Mouse (Mus musculus) E14TG2a.4 (cell line): ENCODE measurements at regions not wholly inside any gene's neighbourhood (a gene's known extent, or its start where the extent isn't known, plus 50 kb on each side); places are given as distances from the start of the nearest gene placed in this dataset.

ENCODE experiments used
- H3K27me3 ChIP-seq: 2 replicates; pipeline ENCODE4 v1.6.1; 2014; ENCODE audit warnings: low read length, control low read depth; ENCODE audit not compliant: insufficient read depth
- H3K36me3 ChIP-seq: 2 replicates; pipeline ENCODE4 v1.6.1; 2014; ENCODE audit warnings: low read length, control low read depth; ENCODE audit not compliant: insufficient read depth
- H3K4me1 ChIP-seq: replicated peaks from 2 replicates; pipeline ENCODE4 v1.6.1; 2014; ENCODE audit warnings: low read depth, low read length, control low read depth
- H3K4me3 ChIP-seq: replicated peaks from 2 replicates; pipeline ENCODE4 v1.5.1; 2014; ENCODE audit warnings: mild to moderate bottlenecking, low read length
- H3K9me3 ChIP-seq: 2 replicates; pipeline ENCODE4 v1.6.1; 2014; ENCODE audit warnings: low read length, control low read depth
- CTCF ChIP-seq: conservative IDR thresholded peaks from 2 replicates; pipeline ENCODE4 v1.5.1; 2014; ENCODE audit warnings: low read length
- NANOG ChIP-seq: IDR thresholded peaks from 2 replicates; pipeline ENCODE4 v1.6.1; 2014; ENCODE audit warnings: borderline replicate concordance, low read length, mixed read lengths
- POU5F1 ChIP-seq: IDR thresholded peaks from 2 replicates; pipeline ENCODE4 v1.6.1; 2014; ENCODE audit warnings: low read length, borderline replicate concordance

DNA sequence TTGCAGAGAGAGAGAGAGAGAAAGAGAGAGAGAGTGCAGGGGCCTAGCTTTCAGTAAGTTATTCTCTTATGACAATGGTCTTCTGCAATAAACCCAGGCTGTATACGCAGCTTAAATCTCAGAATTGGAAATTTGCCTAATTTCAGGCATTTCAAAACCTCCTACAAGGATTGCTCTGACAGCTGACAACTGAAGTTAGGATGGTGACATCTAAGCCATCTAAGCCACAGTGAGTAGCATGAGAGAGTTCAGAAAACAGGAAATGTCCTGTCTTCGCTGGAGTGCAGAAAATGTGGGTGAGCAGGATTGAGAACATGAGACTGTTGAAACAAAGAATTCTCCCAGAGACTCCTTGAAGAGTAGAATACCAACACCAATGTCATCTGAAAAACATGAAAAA lies 56.8 kb downstream of the Fam110c start:
- Histone ChIP-seq H3K9me3 (no peaks in the 10 kb centered on the region), H3K4me3 (no peak overlapping the region), H3K36me3 (no peaks in the 10 kb centered on the region), H3K4me1 (no peaks in the 10 kb centered on the region), H3K27me3 (no peaks in the 10 kb centered on the region)
- TF ChIP-seq POU5F1, result no peak
- no peak for TF ChIP-seq NANOG
- no peak for TF ChIP-seq CTCF

DNA sequence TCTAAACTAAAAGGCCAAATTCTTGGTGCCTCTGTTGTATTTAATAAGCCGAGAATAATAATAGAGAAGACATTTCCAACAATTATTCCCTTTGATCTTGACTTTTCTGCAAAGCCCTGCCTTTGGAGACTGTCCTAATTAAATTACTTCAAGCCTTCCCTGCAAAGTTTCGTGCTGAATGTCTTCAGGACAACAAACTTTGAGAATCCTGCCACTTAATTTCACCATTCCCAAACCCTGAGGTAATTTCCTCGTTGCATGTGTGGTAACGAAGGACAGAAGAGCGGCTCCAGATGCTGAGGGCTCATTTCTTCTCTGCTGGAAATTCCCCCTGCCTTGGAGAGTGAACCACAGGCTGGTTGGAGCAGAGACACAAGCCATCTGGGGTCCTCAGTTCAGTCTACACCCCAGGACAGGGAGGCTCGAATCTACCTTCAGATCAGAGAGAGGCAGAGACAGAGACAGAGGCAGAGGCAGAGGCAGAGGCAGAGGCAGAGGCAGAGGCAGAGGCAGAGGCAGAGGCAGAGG lies 60.9 kb downstream of the Fam110c start:
- Histone ChIP-seq H3K27me3 (no peaks in the 10 kb centered on the region), H3K4me1 (no peaks in the 10 kb centered on the region)
- TF ChIP-seq POU5F1 (no peak), NANOG (no peak), CTCF (no peak)

DNA sequence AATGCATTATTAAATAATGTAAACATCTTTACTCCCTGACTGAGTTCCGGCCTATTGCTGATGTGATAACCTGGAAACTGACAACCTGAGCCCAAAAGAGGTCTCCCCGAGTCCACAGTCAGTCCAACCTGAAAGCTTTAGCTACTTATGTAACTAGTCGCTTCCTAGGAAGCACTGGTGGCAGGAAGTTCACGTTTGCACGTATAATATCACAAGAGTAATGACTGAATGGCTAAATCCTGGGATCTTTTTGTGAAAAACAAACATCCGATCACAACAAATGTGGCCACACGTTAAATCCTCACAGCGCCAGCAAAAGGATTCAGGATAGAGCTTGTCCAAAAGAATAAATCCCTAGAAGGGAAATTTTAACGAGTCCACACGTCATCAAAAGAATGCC lies 62.7 kb downstream of the Fam110c start:
- H3K9me3 ChIP-seq, result no peaks in the 10 kb centered on the region
- no peaks in the 10 kb centered on the region for H3K27me3 ChIP-seq
- H3K4me3 ChIP-seq, result no peak overlapping the region
- H3K36me3 ChIP-seq, result no peaks in the 10 kb centered on the region
- no peaks in the 10 kb centered on the region for H3K4me1 ChIP-seq
- TF ChIP-seq POU5F1 (no peak), CTCF (no peak), NANOG (no peak)

More for the DNA sequence above, 60.9 kb downstream of the Fam110c start:
- Histone ChIP-seq H3K9me3 (no peaks in the 10 kb centered on the region), H3K36me3 (no peaks in the 10 kb centered on the region), H3K4me3 (no peak overlapping the region)

DNA sequence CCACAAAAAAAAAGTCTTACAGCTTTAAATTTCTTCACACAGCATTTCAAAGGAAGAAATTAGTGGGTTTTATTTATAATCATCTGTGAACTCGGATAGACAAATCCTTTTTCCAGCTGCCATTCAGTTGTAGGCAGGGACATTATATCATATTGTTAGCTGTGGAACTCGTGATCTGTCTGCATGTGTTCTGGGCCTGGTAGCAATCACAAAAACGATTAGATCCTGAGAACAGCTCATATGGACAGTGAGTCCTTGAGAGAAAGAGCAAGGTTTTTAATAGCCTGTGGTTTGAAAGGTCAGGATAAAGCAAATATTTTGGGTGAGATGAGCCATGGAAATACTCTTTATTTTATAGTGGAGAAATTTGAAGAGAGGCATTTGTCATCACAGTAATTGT lies 63.2 kb downstream of the Fam110c start:
- H3K9me3 ChIP-seq, result no peaks in the 10 kb centered on the region
- TF ChIP-seq POU5F1, result no peak
- TF ChIP-seq CTCF, result no peak
- no peak for TF ChIP-seq NANOG
- no peaks in the 10 kb centered on the region for H3K36me3 ChIP-seq
- H3K4me3 ChIP-seq, result no peak overlapping the region
- H3K27me3 ChIP-seq, result no peaks in the 10 kb centered on the region
- no peaks in the 10 kb centered on the region for H3K4me1 ChIP-seq

DNA sequence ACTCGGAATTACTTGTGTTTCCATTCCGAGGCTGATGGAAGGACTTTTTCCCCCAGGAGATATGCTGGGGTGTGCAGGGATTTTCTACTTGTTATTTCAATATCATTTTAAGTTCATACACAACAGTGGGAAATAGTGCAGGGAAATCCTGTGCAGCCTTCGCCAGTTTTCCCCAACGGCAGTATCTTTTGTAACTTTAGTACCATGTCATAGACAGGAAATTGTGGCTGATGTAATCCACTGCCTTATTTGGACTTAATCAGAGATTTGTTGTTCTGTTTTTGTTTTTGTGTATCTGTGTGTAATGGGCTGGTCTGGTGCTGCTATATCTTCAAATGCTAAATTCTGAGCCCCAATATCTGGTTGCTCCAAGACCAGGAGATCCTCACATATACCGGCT lies 63.8 kb downstream of the Fam110c start:
- TF ChIP-seq NANOG (no peak), CTCF (no peak), POU5F1 (no peak)
- H3K4me3 ChIP-seq, result no peak overlapping the region
- H3K4me1 ChIP-seq, result no peaks in the 10 kb centered on the region

DNA sequence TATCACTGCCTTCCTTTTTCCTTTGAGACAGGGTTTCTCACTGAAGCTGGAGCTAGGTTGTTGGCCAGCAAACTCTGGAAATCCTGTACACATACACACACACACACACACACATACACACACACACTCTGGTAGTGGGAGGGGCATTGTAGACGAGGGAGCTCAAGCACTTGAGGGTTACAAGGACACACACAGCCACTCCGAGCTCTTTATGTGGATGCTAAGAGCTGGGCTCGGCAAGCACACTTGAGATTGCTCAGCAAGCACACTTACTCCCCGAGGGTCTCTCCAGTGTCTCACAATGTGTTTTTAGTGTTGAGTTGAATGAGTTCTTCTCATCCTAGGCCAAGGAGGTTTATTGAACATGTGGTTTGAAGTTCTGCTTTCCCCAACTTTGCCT lies 66.2 kb downstream of the Fam110c start:
- no peak overlapping the region for H3K4me3 ChIP-seq
- TF ChIP-seq NANOG (no peak), CTCF (no peak), POU5F1 (no peak)
- no peaks in the 10 kb centered on the region for H3K27me3 ChIP-seq
- no peaks in the 10 kb centered on the region for H3K4me1 ChIP-seq
- no peaks in the 10 kb centered on the region for H3K36me3 ChIP-seq
- H3K9me3 ChIP-seq, result no peaks in the 10 kb centered on the region

More for the DNA sequence above, 63.8 kb downstream of the Fam110c start:
- H3K9me3 ChIP-seq, result no peaks in the 10 kb centered on the region
- H3K36me3 ChIP-seq, result no peaks in the 10 kb centered on the region
- no peaks in the 10 kb centered on the region for H3K27me3 ChIP-seq

DNA sequence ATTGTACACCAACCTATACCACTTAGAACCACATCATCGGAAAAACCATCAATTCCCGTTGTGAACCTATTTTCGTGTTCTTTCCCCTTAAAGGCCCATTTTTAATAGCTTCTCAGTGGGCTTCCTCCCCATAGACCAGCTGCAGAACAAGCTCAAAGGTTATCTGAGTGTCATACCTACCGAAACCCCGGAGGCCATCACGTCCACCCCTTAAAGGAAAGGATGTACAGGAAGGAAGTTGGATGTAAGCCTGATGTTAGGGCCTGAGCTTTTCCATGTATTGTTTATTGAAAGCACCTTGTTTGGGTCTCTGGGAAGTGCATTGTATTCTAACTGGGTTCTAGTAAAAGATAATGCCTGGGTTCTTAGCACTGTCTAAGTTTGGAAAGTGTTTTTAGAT lies 69.6 kb downstream of the Fam110c start:
- H3K27me3 ChIP-seq, result no peaks in the 10 kb centered on the region
- no peaks in the 10 kb centered on the region for H3K36me3 ChIP-seq
- no peaks in the 10 kb centered on the region for H3K9me3 ChIP-seq
- TF ChIP-seq POU5F1 (no peak), CTCF (no peak), NANOG (no peak)
- no peaks in the 10 kb centered on the region for H3K4me1 ChIP-seq
- no peak overlapping the region for H3K4me3 ChIP-seq

DNA sequence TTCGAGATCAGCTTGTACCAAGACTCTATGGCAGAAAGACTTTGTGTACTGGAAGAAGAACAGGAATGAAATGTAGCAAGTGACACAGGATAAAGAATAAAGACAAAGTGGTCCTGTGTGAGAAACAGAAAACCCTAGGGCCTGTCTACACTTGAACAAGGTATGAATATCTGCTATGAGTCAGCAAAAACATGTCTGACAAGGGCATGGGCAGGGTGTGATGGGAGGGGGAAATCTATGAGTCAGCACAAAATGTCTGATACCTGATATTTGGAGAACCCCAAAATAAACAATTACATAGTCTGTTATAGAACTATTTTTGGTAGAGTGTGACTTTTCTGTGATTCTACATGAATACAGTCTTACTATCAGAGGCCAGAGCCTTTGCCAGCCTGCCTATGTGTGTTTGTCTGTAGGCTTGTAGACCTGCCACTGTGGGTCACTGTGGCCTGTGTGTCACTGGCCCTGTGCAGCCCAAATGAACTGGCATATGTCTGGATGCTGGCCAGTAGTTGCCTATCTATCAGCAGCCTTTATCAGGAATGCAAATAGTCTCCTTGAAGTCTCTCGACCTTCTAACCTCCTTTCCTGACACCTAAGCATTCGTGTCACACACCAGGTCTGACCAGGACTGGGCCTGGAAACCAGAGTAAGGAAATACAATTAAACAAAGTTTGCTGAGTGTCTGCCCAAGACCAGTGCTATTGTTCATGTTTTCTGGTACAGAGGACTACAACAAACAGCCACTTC lies 71.5 kb downstream of the Fam110c start:
- H3K4me1 ChIP-seq, result no peaks in the 10 kb centered on the region
- no peak for TF ChIP-seq POU5F1
- no peak for TF ChIP-seq CTCF
- no peak for TF ChIP-seq NANOG
- no peak overlapping the region for H3K4me3 ChIP-seq
- H3K27me3 ChIP-seq, result no peaks in the 10 kb centered on the region
- no peaks in the 10 kb centered on the region for H3K36me3 ChIP-seq
- H3K9me3 ChIP-seq, result no peaks in the 10 kb centered on the region
